ENCODE assay signal across 12 mouse cellular contexts in the genomic region with DNA sequence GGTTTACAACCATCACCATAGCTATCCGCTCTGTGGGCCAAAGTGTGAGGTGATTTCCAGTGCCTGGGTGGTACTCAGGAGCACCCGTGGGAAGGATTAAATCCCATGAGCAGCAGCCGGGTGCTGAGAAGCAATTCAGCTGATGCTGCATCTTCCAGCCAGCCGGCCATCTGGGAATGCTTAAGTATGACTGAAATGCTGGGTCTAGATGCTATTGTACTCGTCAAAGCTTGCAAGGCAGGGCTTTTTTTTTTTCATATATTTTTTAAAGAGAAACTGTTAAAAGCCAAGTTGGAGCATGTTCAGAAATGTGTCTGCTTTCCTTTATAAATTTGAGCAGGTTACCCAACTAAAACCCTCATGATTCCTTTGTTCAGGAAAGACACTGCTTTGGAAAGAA.
A peak's percentile ranks its signal among the peaks of the same experiment; 100 is the strongest.
DNase-seq lines count a peak whose midpoint lies in the region; ATAC-seq and TF ChIP-seq lines count a peak whose summit lies in the region.
"Had no signal": no experiment of that assay in that cellular context is flagged by ENCODE, and none has a peak within 500 bp of the region (broad histone marks: within the 10 kb centered on the region; RNA-seq: fewer than 3 reads in every experiment).

No protein-coding gene starts in this region.

- no peaks in the 10 kb centered on the region for H3K4me1 ChIP-seq in hindbrain, postnatal 0 days (ENCODE audit: insufficient read depth, low read length)
- H3K4me1 ChIP-seq in hindbrain, embryonic 13.5 days (replicated peaks) = no peaks in the 10 kb centered on the region
- no peaks in the 10 kb centered on the region for H3K4me1 ChIP-seq in midbrain, embryonic 14.5 days (ENCODE audit: control insufficient read depth, insufficient read depth, low read length)
- no peaks in the 10 kb centered on the region for H3K4me1 ChIP-seq in midbrain, postnatal 0 days (ENCODE audit: insufficient read depth, low read length)
- peaks cover 7% of the 10 kb centered on the region; the same call in 1 of the 2 replicates for H3K4me1 ChIP-seq in embryonic facial prominence, embryonic 14.5 days (ENCODE audit: control insufficient read depth, insufficient read depth, low read length)
- no peaks in the 10 kb centered on the region for H3K4me1 ChIP-seq in thymus, adult 2 months (replicated peaks; ENCODE audit: control insufficient read depth, insufficient read depth, low read length)
- H3K4me1 ChIP-seq: forebrain, embryonic 13.5 days had no signal

- no peaks in the 10 kb centered on the region for H3K27me3 ChIP-seq in hindbrain, postnatal 0 days (ENCODE audit: insufficient read depth, low read length)
- no peaks in the 10 kb centered on the region for H3K27me3 ChIP-seq in hindbrain, embryonic 13.5 days
- no peaks in the 10 kb centered on the region for H3K27me3 ChIP-seq in midbrain, embryonic 14.5 days (ENCODE audit: control insufficient read depth, insufficient read depth, low read length)
- H3K27me3 ChIP-seq in midbrain, postnatal 0 days (ENCODE audit: insufficient read depth, low read length) = no peaks in the 10 kb centered on the region
- no peaks in the 10 kb centered on the region for H3K27me3 ChIP-seq in embryonic facial prominence, embryonic 14.5 days (replicated peaks; ENCODE audit: control insufficient read depth, insufficient read depth, low read length)
- no peaks in the 10 kb centered on the region for H3K27me3 ChIP-seq in thymus, adult 2 months (ENCODE audit: control insufficient read depth, insufficient read depth, low read length)
- H3K27me3 ChIP-seq: forebrain, embryonic 13.5 days had no signal

- DNase-seq in hindbrain, postnatal 0 days (ENCODE audit: low spot score) = peak; percentile 8
- DNase-seq in midbrain, embryonic 14.5 days = peak; percentile 4
- no peak for DNase-seq in midbrain, postnatal 0 days (ENCODE audit: low spot score)
- DNase-seq in embryonic facial prominence, embryonic 14.5 days (ENCODE audit: low spot score) = peak; percentile 86
- DNase-seq in right cerebral cortex, postnatal 10 days (ENCODE audit: low spot score in 2 of 2) = peak; percentile 54 to 65
- DNase-seq in thymus, adult 2 months = no peak
- no peak for DNase-seq in heart, postnatal 36 days
- DNase-seq: cerebellum, postnatal 14 days; heart, postnatal 10 days; kidney, postnatal 36 days had no signal

- no peak for TF ChIP-seq POLR2A in thymus, adult 2 months (IDR thresholded peaks at IDR 0.05; ENCODE audit: control insufficient read depth, extremely low read depth, insufficient read depth, low read length, poor library complexity)

- no peak overlapping the region for H3K4me3 ChIP-seq in hindbrain, postnatal 0 days (ENCODE audit: low read length)
- no peak overlapping the region for H3K4me3 ChIP-seq in hindbrain, embryonic 13.5 days
- no peak overlapping the region for H3K4me3 ChIP-seq in midbrain, embryonic 14.5 days (replicated peaks; ENCODE audit: low read depth, low read length)
- no peak overlapping the region for H3K4me3 ChIP-seq in midbrain, postnatal 0 days (ENCODE audit: low read depth, low read length)
- no peak overlapping the region for H3K4me3 ChIP-seq in embryonic facial prominence, embryonic 14.5 days (ENCODE audit: low read depth, low read length)
- H3K4me3 ChIP-seq in thymus, adult 2 months (ENCODE audit: control insufficient read depth, insufficient read depth, low read length) = no peak overlapping the region
- H3K4me3 ChIP-seq: forebrain, embryonic 13.5 days had no signal

- ATAC-seq in hindbrain, postnatal 0 days = no peak
- no peak for ATAC-seq in hindbrain, embryonic 13.5 days (ENCODE audit: low FRiP score)
- ATAC-seq in midbrain, embryonic 14.5 days (ENCODE audit: low FRiP score, low TSS enrichment) = no peak
- ATAC-seq in midbrain, postnatal 0 days (ENCODE audit: low FRiP score) = no peak
- ATAC-seq in embryonic facial prominence, embryonic 14.5 days (ENCODE audit: low read depth) = peak; percentile 57; the same call in 1 of the 2 replicates
- ATAC-seq: forebrain, embryonic 13.5 days had no signal

- TF ChIP-seq CTCF in hindbrain, postnatal 0 days (IDR thresholded peaks at IDR 0.05; ENCODE audit: low read depth) = no peak
- TF ChIP-seq CTCF in midbrain, postnatal 0 days (IDR thresholded peaks at IDR 0.05) = no peak
- no peak for TF ChIP-seq CTCF in thymus, adult 2 months (IDR thresholded peaks at IDR 0.05; ENCODE audit: borderline replicate concordance, control insufficient read depth, extremely low read depth, insufficient read depth, low read length, poor library complexity)

- no peak overlapping the region for H3K9ac ChIP-seq in hindbrain, postnatal 0 days (replicated peaks; ENCODE audit: low read length)
- no peak overlapping the region for H3K9ac ChIP-seq in hindbrain, embryonic 13.5 days
- no peak overlapping the region for H3K9ac ChIP-seq in midbrain, embryonic 14.5 days (replicated peaks; ENCODE audit: low read length)
- H3K9ac ChIP-seq in midbrain, postnatal 0 days (replicated peaks; ENCODE audit: low read length, poor library complexity, severe bottlenecking) = no peak overlapping the region
- H3K9ac ChIP-seq in embryonic facial prominence, embryonic 14.5 days (ENCODE audit: low read depth, low read length) = no peak overlapping the region
- H3K9ac ChIP-seq: forebrain, embryonic 13.5 days had no signal

- H3K4me2 ChIP-seq in hindbrain, postnatal 0 days (ENCODE audit: low read depth, low read length) = no peak overlapping the region
- no peak overlapping the region for H3K4me2 ChIP-seq in hindbrain, embryonic 13.5 days
- no peak overlapping the region for H3K4me2 ChIP-seq in midbrain, embryonic 14.5 days (ENCODE audit: low read length)
- no peak overlapping the region for H3K4me2 ChIP-seq in midbrain, postnatal 0 days (ENCODE audit: low read depth, low read length, poor library complexity, severe bottlenecking)
- no peak overlapping the region for H3K4me2 ChIP-seq in embryonic facial prominence, embryonic 14.5 days (ENCODE audit: low read depth, low read length)
- H3K4me2 ChIP-seq: forebrain, embryonic 13.5 days had no signal

- intact Hi-C loops in heart, postnatal 36 days (cut with DNase I) = no loop called here

- no peaks in the 10 kb centered on the region for H3K9me3 ChIP-seq in hindbrain, postnatal 0 days (ENCODE audit: low read length)
- peaks cover 11% of the 10 kb centered on the region; the same call in 1 of the 2 replicates for H3K9me3 ChIP-seq in hindbrain, embryonic 13.5 days
- H3K9me3 ChIP-seq in midbrain, embryonic 14.5 days (ENCODE audit: control insufficient read depth, low read length) = peaks cover 14% of the 10 kb centered on the region
- H3K9me3 ChIP-seq in midbrain, postnatal 0 days (ENCODE audit: low read length) = no peaks in the 10 kb centered on the region
- H3K9me3 ChIP-seq in embryonic facial prominence, embryonic 14.5 days (ENCODE audit: control insufficient read depth, low read length) = peaks cover 15% of the 10 kb centered on the region

- WGBS in hindbrain, postnatal 0 days = 79% methylated on average over 5 of the region's 5 CpGs
- 92% methylated on average over 5 of the region's 5 CpGs for WGBS in hindbrain, embryonic 13.5 days
- WGBS in midbrain, embryonic 14.5 days = 86% methylated on average over 5 of the region's 5 CpGs
- WGBS in midbrain, postnatal 0 days = 69% methylated on average over 5 of the region's 5 CpGs
- 30% methylated on average over 5 of the region's 5 CpGs for WGBS in embryonic facial prominence, embryonic 14.5 days
- 94% methylated on average over 5 of the region's 5 CpGs for WGBS in thymus, adult 2 months

- H3K36me3 ChIP-seq in hindbrain, postnatal 0 days (ENCODE audit: insufficient read depth, low read length) = peaks cover 18% of the 10 kb centered on the region
- peaks cover 51% of the 10 kb centered on the region for H3K36me3 ChIP-seq in hindbrain, embryonic 13.5 days
- peaks cover 34% of the 10 kb centered on the region for H3K36me3 ChIP-seq in midbrain, embryonic 14.5 days (ENCODE audit: control insufficient read depth, insufficient read depth, low read length)
- H3K36me3 ChIP-seq in midbrain, postnatal 0 days (ENCODE audit: insufficient read depth, low read length) = peaks cover 18% of the 10 kb centered on the region
- peaks cover 31% of the 10 kb centered on the region for H3K36me3 ChIP-seq in embryonic facial prominence, embryonic 14.5 days (ENCODE audit: control insufficient read depth, insufficient read depth, low read length)
- peaks cover 36% of the 10 kb centered on the region for H3K36me3 ChIP-seq in thymus, adult 2 months (ENCODE audit: control insufficient read depth, insufficient read depth, low read length)

- H3K27ac ChIP-seq in hindbrain, postnatal 0 days = no peak overlapping the region
- no peak overlapping the region for H3K27ac ChIP-seq in hindbrain, embryonic 13.5 days
- no peak overlapping the region for H3K27ac ChIP-seq in midbrain, embryonic 14.5 days (replicated peaks; ENCODE audit: low read depth, low read length)
- no peak overlapping the region for H3K27ac ChIP-seq in midbrain, postnatal 0 days (ENCODE audit: low read depth, low read length)
- peak overlapping the region; percentile 59 for H3K27ac ChIP-seq in embryonic facial prominence, embryonic 14.5 days (replicated peaks; ENCODE audit: low read depth, low read length)
- no peak overlapping the region for H3K27ac ChIP-seq in thymus, adult 2 months (ENCODE audit: control insufficient read depth, insufficient read depth, low read length)
- H3K27ac ChIP-seq: forebrain, embryonic 13.5 days had no signal

Comparison
In these comparisons a context has a peak if more than half of its experiments do, and no peak if none do; other contexts are left out.
1. DNase-seq: peak in hindbrain, postnatal 0 days (single experiment), midbrain, embryonic 14.5 days (single experiment), embryonic facial prominence, embryonic 14.5 days (single experiment) and right cerebral cortex, postnatal 10 days (2 of 2); none in midbrain, postnatal 0 days (single experiment), thymus, adult 2 months (single experiment) and heart, postnatal 36 days (0 of 2).